Mouse (Mus musculus): ENCODE data around the gene March10. TPM values are rescaled to one million over a fixed set of nuclear protein-coding genes. Genes with fewer than 3 reads are reported as not detected.

The March10 gene
- total RNA-seq, 2 experiments from 2014 or later = 2.0 to 3.8 TPM

DNA sequence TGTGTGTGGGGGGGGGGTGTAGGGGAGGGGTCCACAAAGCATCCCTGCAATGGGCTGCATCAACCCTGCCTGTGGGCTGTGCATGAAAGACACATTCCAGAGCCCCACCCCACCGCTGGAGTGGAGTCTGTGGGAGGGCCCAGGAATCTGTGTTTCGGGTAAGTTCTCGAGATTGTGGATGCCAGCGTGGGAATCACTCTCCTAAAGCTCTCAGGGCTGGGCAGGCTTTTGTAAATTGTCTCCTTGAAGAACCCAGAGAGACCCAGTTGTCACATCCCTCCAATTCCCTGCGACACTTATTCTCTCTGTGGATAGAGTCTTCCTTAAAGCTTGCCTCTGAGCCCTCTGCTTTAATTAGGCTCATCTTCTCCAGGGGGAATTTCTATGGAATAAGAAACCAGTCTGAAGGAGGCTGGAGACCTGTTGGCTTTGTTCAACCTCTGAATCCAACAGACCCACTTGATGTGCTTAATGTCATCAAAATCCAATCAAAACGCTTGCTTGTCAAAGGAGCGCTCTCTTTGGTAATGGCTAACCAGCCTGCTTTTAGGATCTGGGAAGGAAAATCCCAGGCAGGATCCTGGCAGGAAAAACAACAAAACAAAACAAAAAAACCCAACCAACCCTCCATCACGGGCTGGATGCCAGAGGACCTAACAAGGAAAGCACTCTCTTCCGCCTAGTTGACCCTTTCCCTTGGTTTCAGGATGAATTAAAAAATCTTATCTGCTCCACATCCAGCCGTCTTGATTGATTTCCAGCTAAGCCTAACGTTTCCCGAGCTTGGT lies 92.7 kb downstream of the March10 start:
- no peak for TF ChIP-seq CTCF (IDR thresholded peaks at IDR 0.05)
- intact Hi-C loops (cut with DNase I) = loop anchor here (1.0 to 5.0 kb wide), 4 partner anchors 93 to 549 kb away; partner anchors contain the start of gene March10
- peak overlapping the region; percentile 74 for H3K4me3 ChIP-seq
- DNase-seq (ENCODE audit: extremely low spot score in 1 of 2, low spot score in 2 of 2) = peak; percentile 65 to 72
- peak overlapping the region; percentile 90 for H3K27ac ChIP-seq

DNA sequence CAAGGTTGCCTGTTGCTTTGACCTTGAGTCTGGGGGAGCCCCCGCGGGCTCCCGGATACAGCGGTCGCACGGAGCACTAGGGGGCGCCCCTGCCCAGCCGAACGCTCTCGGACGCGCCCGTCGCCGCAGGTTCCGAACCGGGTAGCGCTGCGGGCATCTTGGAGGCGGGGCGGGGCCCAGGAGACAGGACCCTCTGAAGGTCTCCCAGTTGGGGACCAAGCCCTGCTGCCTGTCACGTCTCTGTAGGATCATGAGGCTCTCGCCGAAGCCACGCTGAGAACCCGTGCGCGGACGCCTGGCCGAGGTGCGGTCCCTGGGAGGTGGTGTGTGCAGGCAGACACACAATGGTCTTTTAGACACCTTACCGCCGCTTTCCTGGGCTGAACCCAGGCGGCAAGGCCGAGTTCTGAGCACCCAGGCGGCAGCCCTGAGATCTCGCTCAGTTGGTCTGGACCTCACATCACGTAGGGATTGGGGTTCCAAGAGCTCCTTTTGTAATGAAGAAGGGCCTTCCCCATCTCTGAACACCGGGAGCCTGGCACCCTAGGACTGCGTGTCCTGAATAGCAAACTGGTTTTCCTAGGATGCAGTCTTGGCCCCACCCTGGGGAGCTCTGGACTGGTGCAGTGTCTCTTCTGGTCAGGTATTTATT lies 93.5 kb downstream of the March10 start:
- TF ChIP-seq CTCF (IDR thresholded peaks at IDR 0.05) = peak; percentile 99
- Histone ChIP-seq H3K4me3 (peak overlapping the region; percentile 74), H3K27ac (peak overlapping the region; percentile 90)
- intact Hi-C loops (cut with DNase I) = loop anchor here (1.0 to 5.0 kb wide), 3 partner anchors 94 to 549 kb away; partner anchors contain the start of gene March10
- DNase-seq (ENCODE audit: extremely low spot score in 1 of 2, low spot score in 2 of 2) = peak; percentile 87 to 93

GRCm38 (mm10) chr11:105362041-105362765 lies 94.3 kb downstream of the March10 start:
- Histone ChIP-seq H3K27ac (no peak overlapping the region), H3K4me3 (no peak overlapping the region)
- TF ChIP-seq CTCF (IDR thresholded peaks at IDR 0.05) = no peak
- DNase-seq (ENCODE audit: extremely low spot score in 1 of 2, low spot score in 2 of 2) = no peak
- intact Hi-C loops (cut with DNase I) = loop anchor here (2.0 to 5.0 kb wide), 2 partner anchors 95 to 550 kb away; partner anchors contain the start of gene March10

- DNase-seq (ENCODE audit: extremely low spot score in 1 of 2, low spot score in 2 of 2) = no peak
- Histone ChIP-seq H3K27ac (no peak overlapping the region), H3K4me3 (no peak overlapping the region)
- intact Hi-C loops (cut with DNase I) = no loop called here
- no peak for TF ChIP-seq CTCF (IDR thresholded peaks at IDR 0.05)
Observed at GRCm38 (mm10) chr11:105356301-105356700, 100.2 kb downstream of the March10 start.

- DNase-seq (ENCODE audit: extremely low spot score in 1 of 2, low spot score in 2 of 2) = no peak
- intact Hi-C loops (cut with DNase I) = no loop called here
Observed at GRCm38 (mm10) chr11:105353891-105354280, 102.6 kb downstream of the March10 start.

DNA sequence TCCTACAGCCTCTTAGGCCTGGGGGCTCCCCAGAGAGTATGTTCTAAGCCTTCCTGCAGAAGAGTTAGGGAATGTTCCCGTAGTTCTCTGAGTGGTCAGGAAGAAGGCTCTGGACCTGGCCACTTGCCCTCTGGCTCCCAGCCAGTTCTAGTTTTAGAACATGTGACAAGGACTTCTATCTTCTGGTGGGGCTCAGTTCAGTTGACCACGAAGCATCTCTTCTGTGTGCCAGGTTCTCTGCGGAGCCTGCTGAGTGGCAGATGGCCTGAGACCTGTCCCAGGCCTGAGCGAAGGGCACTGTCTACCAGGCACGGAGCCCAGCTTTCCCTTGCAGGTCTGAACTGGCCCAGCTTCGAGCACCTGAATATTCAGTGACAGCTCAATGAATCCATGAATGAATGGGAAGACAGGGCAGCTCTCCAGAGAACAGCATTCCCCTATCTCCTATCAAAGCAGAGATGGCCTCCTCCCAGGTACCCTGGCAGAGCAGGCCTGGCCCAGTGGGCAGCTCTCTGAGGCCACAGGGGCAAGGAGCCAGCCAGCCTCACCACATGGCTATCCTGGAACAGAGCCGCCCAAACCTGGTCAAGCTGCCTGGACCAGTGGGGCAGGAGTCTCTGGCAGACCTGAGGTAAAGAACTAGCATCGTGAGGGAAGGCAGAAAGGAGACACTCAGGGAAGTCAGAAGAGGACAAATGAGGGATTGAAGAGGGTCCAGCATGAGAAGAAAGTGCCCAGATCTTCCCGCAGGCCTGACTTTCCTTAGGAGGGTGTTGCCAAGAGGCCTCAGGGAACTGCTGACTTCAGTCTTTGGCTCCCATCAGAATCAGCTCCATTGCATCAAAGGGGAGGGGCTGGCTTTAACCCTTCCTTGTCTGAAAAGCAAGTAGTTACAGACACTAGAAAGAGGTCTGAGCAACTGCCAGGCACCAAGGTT lies 103.3 kb downstream of the March10 start:
- Histone ChIP-seq H3K4me3 (no peak overlapping the region), H3K27ac (no peak overlapping the region)
- DNase-seq (ENCODE audit: extremely low spot score in 1 of 2, low spot score in 2 of 2) = no peak
- TF ChIP-seq CTCF (IDR thresholded peaks at IDR 0.05) = no peak
- intact Hi-C loops (cut with DNase I) = no loop called here

More at GRCm38 (mm10) chr11:105353891-105354280, 102.6 kb downstream of the March10 start:
- TF ChIP-seq CTCF (IDR thresholded peaks at IDR 0.05) = no peak
- H3K27ac ChIP-seq = no peak overlapping the region
- H3K4me3 ChIP-seq = no peak overlapping the region

DNA sequence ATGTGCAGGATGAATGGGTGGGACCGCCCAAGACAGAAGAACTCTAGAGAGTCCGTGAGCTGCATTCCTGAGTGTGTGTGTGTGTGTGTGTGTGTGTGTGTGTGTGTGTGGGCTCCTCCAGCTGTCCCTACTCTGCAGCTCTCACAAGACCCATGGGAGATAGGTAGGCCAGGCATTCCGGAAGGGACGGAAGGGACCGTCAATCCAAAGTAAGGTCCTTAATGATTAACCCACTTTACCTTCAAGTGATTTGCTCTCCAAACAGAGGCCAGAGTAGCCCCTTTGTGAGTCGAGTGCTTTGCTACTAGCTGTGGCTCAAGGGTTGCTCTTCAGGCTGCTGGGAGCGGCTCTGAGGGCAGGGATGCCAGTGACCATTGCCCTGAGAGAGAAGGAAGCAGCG lies 104.4 kb downstream of the March10 start:
- no peak for TF ChIP-seq CTCF (IDR thresholded peaks at IDR 0.05)
- intact Hi-C loops (cut with DNase I) = no loop called here

GRCm38 (mm10) chr11:105350643-105351042 lies 105.9 kb downstream of the March10 start:
- no peak for DNase-seq (ENCODE audit: extremely low spot score in 1 of 2, low spot score in 2 of 2)
- intact Hi-C loops (cut with DNase I) = no loop called here
- TF ChIP-seq CTCF (IDR thresholded peaks at IDR 0.05) = no peak
- no peak overlapping the region for H3K4me3 ChIP-seq
- H3K27ac ChIP-seq = no peak overlapping the region

More for the DNA sequence above, 104.4 kb downstream of the March10 start:
- H3K27ac ChIP-seq = no peak overlapping the region
- DNase-seq (ENCODE audit: extremely low spot score in 1 of 2, low spot score in 2 of 2) = no peak
- H3K4me3 ChIP-seq = no peak overlapping the region

DNA sequence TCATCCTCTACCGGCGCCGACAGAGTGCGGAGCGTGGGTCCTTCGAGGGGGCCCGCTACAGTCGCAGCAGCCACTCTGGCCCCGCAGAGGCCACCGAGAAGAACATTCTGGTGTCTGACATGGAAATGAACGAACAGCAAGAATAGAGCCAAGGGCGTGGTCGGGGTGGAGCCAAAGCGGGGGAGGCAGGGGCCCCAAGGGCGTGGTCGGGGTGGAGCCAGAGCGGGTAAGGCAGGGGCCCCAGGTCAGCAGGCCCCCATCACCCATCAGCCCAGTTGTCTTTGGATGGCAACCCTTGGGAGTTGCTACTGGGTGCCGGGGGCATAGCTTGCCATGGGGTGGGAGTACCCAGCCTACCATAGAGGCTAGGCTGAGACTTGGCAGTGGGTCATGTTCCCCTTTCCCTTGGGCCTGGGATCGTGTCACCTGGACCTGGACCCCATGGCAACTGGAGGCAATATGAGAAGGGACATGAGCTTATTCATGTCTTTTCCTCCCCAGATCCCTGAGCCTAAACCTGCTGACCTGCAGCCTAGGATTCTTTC lies 106.7 kb downstream of the March10 start:
- no peak for TF ChIP-seq CTCF (IDR thresholded peaks at IDR 0.05)
- Histone ChIP-seq H3K4me3 (no peak overlapping the region), H3K27ac (no peak overlapping the region)
- DNase-seq (ENCODE audit: extremely low spot score in 1 of 2, low spot score in 2 of 2) = no peak
- intact Hi-C loops (cut with DNase I) = loop anchor here (5.0 to 10.0 kb wide), 2 partner anchors 242 to 665 kb away; no protein-coding TSS in a partner anchor

DNA sequence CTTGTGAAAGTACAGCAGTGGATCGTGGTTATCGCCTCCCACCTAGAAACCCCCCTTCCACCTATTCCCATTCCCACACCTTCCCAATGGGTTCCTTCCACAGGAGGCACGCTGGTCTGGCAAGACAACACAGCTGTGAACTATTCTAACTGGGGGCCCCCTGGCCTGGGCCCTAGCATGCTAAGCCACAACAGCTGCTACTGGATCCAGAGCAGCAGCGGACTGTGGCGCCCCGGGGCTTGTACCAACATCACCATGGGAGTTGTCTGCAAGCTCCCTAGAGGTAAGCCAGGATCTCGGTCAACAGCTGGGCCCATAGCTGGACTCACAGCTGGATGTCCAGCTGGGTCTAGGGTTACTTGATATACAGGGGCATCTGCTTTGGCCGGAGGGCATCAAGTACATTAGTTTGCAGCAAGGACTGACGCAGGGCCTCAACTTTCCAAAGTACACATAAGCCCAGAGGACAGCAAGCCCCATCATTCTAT lies 108.0 kb downstream of the March10 start:
- TF ChIP-seq CTCF (IDR thresholded peaks at IDR 0.05) = no peak
- H3K27ac ChIP-seq = no peak overlapping the region
- H3K4me3 ChIP-seq = no peak overlapping the region
- intact Hi-C loops (cut with DNase I) = loop anchor here (5.0 to 10.0 kb wide), 2 partner anchors 244 to 666 kb away; no protein-coding TSS in a partner anchor
- no peak for DNase-seq (ENCODE audit: extremely low spot score in 1 of 2, low spot score in 2 of 2)
